Mouse (Mus musculus) lung, embryonic 14.5 days (tissue): ENCODE results near the gene Sh3bgrl3. TPM values are rescaled to one million over a fixed set of nuclear protein-coding genes. Genes with fewer than 3 reads are reported as not detected.
A peak's percentile ranks its signal among the peaks of the same experiment; 100 is the strongest.

ENCODE experiments used
- ATAC-seq: fragments of 200-750 bp; cut with Nextera tagmentation; 2 replicates; pipeline ENCODE4 v1.8.0; 2017; ENCODE audit warnings: mild to moderate bottlenecking, moderate TSS enrichment, moderate library complexity; ENCODE audit not compliant: insufficient read depth
- DNase-seq: peaks from one replicate; pipeline ENCODE4 v3.0.0-alpha.2; 2015
- H3K27ac ChIP-seq: fragments of 300-500 bp; sonication (generic); 2 replicates; pipeline ENCODE4 v1.5.1; 2014; ENCODE audit warnings: low read depth, mild to moderate bottlenecking, moderate library complexity
- H3K27me3 ChIP-seq: fragments of 300-500 bp; sonication (generic); 2 replicates; pipeline ENCODE4 v1.6.1; 2014; ENCODE audit warnings: low read length, control low read depth; ENCODE audit not compliant: insufficient read depth
- H3K36me3 ChIP-seq: fragments of 300-500 bp; sonication (generic); 2 replicates; pipeline ENCODE4 v1.6.1; 2014; ENCODE audit warnings: control low read depth; ENCODE audit not compliant: insufficient read depth
- H3K4me1 ChIP-seq: fragments of 300-500 bp; sonication (generic); 2 replicates; pipeline ENCODE4 v1.6.1; 2014; ENCODE audit warnings: antibody characterized with exemption, control low read depth; ENCODE audit not compliant: insufficient read depth
- H3K4me2 ChIP-seq: fragments of 300-500 bp; sonication (generic); 2 replicates; pipeline ENCODE4 v1.6.1; 2014; ENCODE audit warnings: mild to moderate bottlenecking
- H3K4me3 ChIP-seq: fragments of 300-500 bp; sonication (generic); 2 replicates; pipeline ENCODE4 v1.5.1; 2014; ENCODE audit warnings: low read depth, low read length
- H3K9ac ChIP-seq: fragments of 300-500 bp; sonication (generic); 2 replicates; pipeline ENCODE4 v1.6.1; 2014
- H3K9me3 ChIP-seq: fragments of 300-500 bp; sonication (generic); 2 replicates; pipeline ENCODE4 v1.6.1; 2016; ENCODE audit warnings: low read depth, low read length, control low read depth
- CTCF ChIP-seq: IDR thresholded peaks from 2 replicates; pipeline ENCODE4 v1.5.1; 2016; ENCODE audit warnings: antibody characterized with exemption, low read depth
- WGBS: fragments of 180-500 bp; shearing (Covaris S2); extraction: QIAGEN DNeasy Blood & Tissue Kit; methylation state at CpG from one replicate; pipeline ENCODE4 v1.1.7; 2014; 5-methylcytosine and 5-hydroxymethylcytosine counted together
- polyA plus RNA-seq: library from polyadenylated mRNA; unstranded; fragments of >200 nt; fragmentation: Nextera tagmentation; extraction: Ambion mirVana; gene quantifications from 2 replicates; pipeline ENCODE4 v1.2.1, GENCODE M21; 2014

The Sh3bgrl3 gene
- polyA plus RNA-seq, 1 experiment from 2014 or later, result 400 TPM

GRCm38 (mm10) chr4:134128983-134129362 lies 384 bp upstream of the Sh3bgrl3 start:
- no peak for DNase-seq
- 2% methylated on average over 14 of the region's 14 CpGs for WGBS
- Histone ChIP-seq H3K9ac (peak overlapping the region; percentile 72), H3K9me3 (no peaks in the 10 kb centered on the region), H3K27me3 (no peaks in the 10 kb centered on the region), H3K36me3 (peaks cover 22% of the 10 kb centered on the region; the same call in 1 of the 2 replicates), H3K27ac (peak overlapping the region; percentile 93), H3K4me3 (peak overlapping the region; percentile 68), H3K4me2 (peak overlapping the region; percentile 84), H3K4me1 (peaks cover 4% of the 10 kb centered on the region; the same call in 1 of the 2 replicates)
- TF ChIP-seq CTCF, result no peak
- peak; percentile 67 for ATAC-seq

GRCm38 (mm10) chr4:134127793-134128192 lies 796 bp downstream of the Sh3bgrl3 start:
- peaks cover 4% of the 10 kb centered on the region; the same call in 1 of the 2 replicates for H3K4me1 ChIP-seq
- H3K27ac ChIP-seq, result no peak overlapping the region; the same call in 1 of the 2 replicates
- H3K27me3 ChIP-seq, result no peaks in the 10 kb centered on the region
- peaks cover 22% of the 10 kb centered on the region; the same call in 1 of the 2 replicates for H3K36me3 ChIP-seq
- H3K9ac ChIP-seq, result peak overlapping the region; percentile 72
- WGBS, result 49% methylated on average over 8 of the region's 8 CpGs
- H3K4me3 ChIP-seq, result peak overlapping the region; percentile 68
- ATAC-seq, result no peak
- peak overlapping the region; percentile 84 for H3K4me2 ChIP-seq
- DNase-seq, result no peak
- H3K9me3 ChIP-seq, result no peaks in the 10 kb centered on the region
- no peak for TF ChIP-seq CTCF

GRCm38 (mm10) chr4:134127121-134127455 lies 1.5 kb downstream of the Sh3bgrl3 start:
- no peak for TF ChIP-seq CTCF
- DNase-seq, result no peak
- no peaks in the 10 kb centered on the region for H3K9me3 ChIP-seq
- no peak for ATAC-seq
- peaks cover 22% of the 10 kb centered on the region; the same call in 1 of the 2 replicates for H3K36me3 ChIP-seq
- H3K27ac ChIP-seq, result no peak overlapping the region
- H3K9ac ChIP-seq, result peak overlapping the region; percentile 72; the same call in 1 of the 2 replicates
- H3K27me3 ChIP-seq, result no peaks in the 10 kb centered on the region
- WGBS, result 86% methylated on average over 7 of the region's 7 CpGs
- peaks cover 4% of the 10 kb centered on the region; the same call in 1 of the 2 replicates for H3K4me1 ChIP-seq
- peak overlapping the region; percentile 84; the same call in 1 of the 2 replicates for H3K4me2 ChIP-seq
- H3K4me3 ChIP-seq, result no peak overlapping the region

- Histone ChIP-seq H3K36me3 (peaks cover 20% of the 10 kb centered on the region; the same call in 1 of the 2 replicates), H3K4me2 (no peak overlapping the region), H3K4me1 (peaks cover 4% of the 10 kb centered on the region; the same call in 1 of the 2 replicates), H3K9ac (no peak overlapping the region; the same call in 1 of the 2 replicates), H3K27me3 (no peaks in the 10 kb centered on the region), H3K27ac (no peak overlapping the region), H3K9me3 (no peaks in the 10 kb centered on the region), H3K4me3 (no peak overlapping the region)
- no peak for TF ChIP-seq CTCF
- no peak for DNase-seq
- 83% methylated on average over 21 of the region's 21 CpGs for whole genome bisulfite sequencing
- no peak for ATAC-seq
Measured at GRCm38 (mm10) chr4:134126300-134127120, 2.1 kb downstream of the Sh3bgrl3 start.

GRCm38 (mm10) chr4:134125383-134126060 lies 3.1 kb downstream of the Sh3bgrl3 start:
- Histone ChIP-seq H3K27me3 (no peaks in the 10 kb centered on the region), H3K4me1 (peaks cover 4% of the 10 kb centered on the region; the same call in 1 of the 2 replicates), H3K4me3 (no peak overlapping the region), H3K9me3 (no peaks in the 10 kb centered on the region), H3K27ac (no peak overlapping the region), H3K36me3 (peaks cover 11% of the 10 kb centered on the region; the same call in 1 of the 2 replicates), H3K9ac (no peak overlapping the region), H3K4me2 (no peak overlapping the region)
- ATAC-seq (no peak), DNase-seq (no peak)
- TF ChIP-seq CTCF, result no peak
- 78% methylated on average over 15 of the region's 15 CpGs for WGBS

GRCm38 (mm10) chr4:134123680-134124551 lies 4.7 kb downstream of the Sh3bgrl3 start:
- H3K9ac ChIP-seq, result no peak overlapping the region
- H3K4me1 ChIP-seq, result peaks cover 4% of the 10 kb centered on the region; the same call in 1 of the 2 replicates
- no peaks in the 10 kb centered on the region for H3K9me3 ChIP-seq
- 21% methylated on average over 17 of the region's 17 CpGs for WGBS
- TF ChIP-seq CTCF, result peak; percentile 96
- no peak overlapping the region for H3K4me2 ChIP-seq
- no peaks in the 10 kb centered on the region for H3K27me3 ChIP-seq
- H3K4me3 ChIP-seq, result no peak overlapping the region
- ATAC-seq, result no peak
- DNase-seq, result peak; percentile 77
- no peak overlapping the region for H3K27ac ChIP-seq
- peaks cover 10% of the 10 kb centered on the region; the same call in 1 of the 2 replicates for H3K36me3 ChIP-seq
